In the genomic region with DNA sequence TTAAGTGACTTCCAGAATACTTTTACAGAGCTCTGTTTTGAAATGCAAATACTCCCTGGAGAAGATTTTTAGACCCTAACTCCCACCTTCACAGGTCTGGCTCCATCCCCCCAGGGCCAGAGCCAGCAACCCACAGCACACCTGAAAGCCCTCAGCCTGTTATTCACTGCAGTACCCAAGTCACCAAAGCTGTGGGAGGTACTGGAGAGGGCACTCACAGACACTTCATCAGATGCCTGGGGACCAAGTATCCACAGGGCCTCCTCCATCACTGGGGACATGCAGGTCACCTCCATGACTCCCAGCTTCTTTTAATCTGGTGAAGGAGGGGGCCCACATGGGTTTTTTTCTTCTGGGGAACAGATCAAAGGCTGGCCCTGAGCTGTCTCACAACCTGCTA, we compare ENCODE assay signal across 11 mouse cellular contexts. TPM values are rescaled to one million over a fixed set of nuclear protein-coding genes. Genes with fewer than 3 reads are reported as not detected.
DNase-seq lines count a peak whose midpoint lies in the region; ATAC-seq and TF ChIP-seq lines count a peak whose summit lies in the region.
"Had no signal": no experiment of that assay in that cellular context is flagged by ENCODE, and none has a peak within 500 bp of the region (broad histone marks: within the 10 kb centered on the region; RNA-seq: fewer than 3 reads in every experiment).

No protein-coding gene starts in this region.

- H3K27ac ChIP-seq in kidney, embryonic 14.5 days (ENCODE audit: low read depth, low read length) = peak overlapping the region; percentile 65; the same call in 1 of the 2 replicates
- H3K27ac ChIP-seq in forebrain, embryonic 10.5 days = peak overlapping the region; percentile 88
- H3K27ac ChIP-seq in forebrain, postnatal 0 days (ENCODE audit: low read depth, low read length) = peak overlapping the region; percentile 79
- H3K27ac ChIP-seq in midbrain, embryonic 12.5 days (replicated peaks) = peak overlapping the region; percentile 79
- H3K27ac ChIP-seq: liver, embryonic 13.5 days had no signal

- H3K36me3 ChIP-seq in kidney, embryonic 14.5 days (ENCODE audit: control insufficient read depth, insufficient read depth, low read length) = no peaks in the 10 kb centered on the region
- H3K36me3 ChIP-seq in forebrain, embryonic 10.5 days (replicated peaks) = no peaks in the 10 kb centered on the region
- no peaks in the 10 kb centered on the region for H3K36me3 ChIP-seq in forebrain, postnatal 0 days (ENCODE audit: insufficient read depth)
- no peaks in the 10 kb centered on the region for H3K36me3 ChIP-seq in midbrain, embryonic 12.5 days
- H3K36me3 ChIP-seq: liver, embryonic 13.5 days had no signal

- no peak overlapping the region for H3K9ac ChIP-seq in kidney, embryonic 14.5 days (ENCODE audit: low read depth, low read length)
- H3K9ac ChIP-seq in forebrain, postnatal 0 days = no peak overlapping the region
- H3K9ac ChIP-seq in midbrain, embryonic 12.5 days (replicated peaks) = no peak overlapping the region
- H3K9ac ChIP-seq: liver, embryonic 13.5 days had no signal

- no peaks in the 10 kb centered on the region for H3K9me3 ChIP-seq in kidney, embryonic 14.5 days (ENCODE audit: control insufficient read depth, low read length)
- no peaks in the 10 kb centered on the region for H3K9me3 ChIP-seq in forebrain, embryonic 10.5 days
- H3K9me3 ChIP-seq in forebrain, postnatal 0 days (ENCODE audit: low read length) = no peaks in the 10 kb centered on the region
- H3K9me3 ChIP-seq in midbrain, embryonic 12.5 days = no peaks in the 10 kb centered on the region
- H3K9me3 ChIP-seq: liver, embryonic 13.5 days; megakaryocyte, embryonic 14.5 days had no signal

- no peaks in the 10 kb centered on the region for H3K27me3 ChIP-seq in kidney, embryonic 14.5 days (ENCODE audit: control insufficient read depth, insufficient read depth, low read length)
- peaks cover 23% of the 10 kb centered on the region for H3K27me3 ChIP-seq in forebrain, embryonic 10.5 days (ENCODE audit: poor library complexity, severe bottlenecking)
- no peaks in the 10 kb centered on the region for H3K27me3 ChIP-seq in forebrain, postnatal 0 days (ENCODE audit: insufficient read depth, low read length)
- peaks cover 11% of the 10 kb centered on the region; the same call in 1 of the 2 replicates for H3K27me3 ChIP-seq in midbrain, embryonic 12.5 days
- H3K27me3 ChIP-seq: liver, embryonic 13.5 days had no signal

- H3K4me1 ChIP-seq in kidney, embryonic 14.5 days (ENCODE audit: control insufficient read depth, insufficient read depth, low read length) = peaks cover 52% of the 10 kb centered on the region
- peaks cover 73% of the 10 kb centered on the region for H3K4me1 ChIP-seq in forebrain, embryonic 10.5 days
- H3K4me1 ChIP-seq in forebrain, postnatal 0 days (ENCODE audit: insufficient read depth) = peaks cover 25% of the 10 kb centered on the region
- H3K4me1 ChIP-seq in midbrain, embryonic 12.5 days = peaks cover 57% of the 10 kb centered on the region
- H3K4me1 ChIP-seq: liver, embryonic 13.5 days had no signal

- no peak for DNase-seq in kidney, postnatal 14 days
- DNase-seq in forebrain, embryonic 10.5 days (ENCODE audit: extremely low spot score, low spot score) = no peak
- DNase-seq in forebrain, postnatal 0 days = no peak
- DNase-seq in cerebellum, adult 18-20 months = no peak
- no peak for DNase-seq in layer of hippocampus, postnatal 25 days (ENCODE audit: extremely low spot score in 1 of 2, low spot score in 1 of 2)
- DNase-seq: cerebellum, adult 9-11 months; liver, embryonic 13.5 days had no signal

- TF ChIP-seq CTCF in forebrain, postnatal 0 days (IDR thresholded peaks at IDR 0.05; ENCODE audit: low read depth) = no peak

- ATAC-seq in kidney, embryonic 14.5 days (ENCODE audit: low FRiP score, low TSS enrichment) = no peak
- ATAC-seq in forebrain, postnatal 0 days = no peak
- 0 out of 2 replicates have a peak, but pooled peaks have one; percentile 20 for ATAC-seq in midbrain, embryonic 12.5 days (ENCODE audit: low FRiP score, low read depth)
- ATAC-seq: CD4-positive, CD25-positive, alpha-beta regulatory T cell, adult 4 months had no signal

- H3K4me2 ChIP-seq in kidney, embryonic 14.5 days (replicated peaks; ENCODE audit: low read depth, low read length) = no peak overlapping the region
- no peak overlapping the region for H3K4me2 ChIP-seq in forebrain, postnatal 0 days (ENCODE audit: low read depth)
- no peak overlapping the region for H3K4me2 ChIP-seq in midbrain, embryonic 12.5 days (replicated peaks)
- H3K4me2 ChIP-seq: liver, embryonic 13.5 days had no signal

- no peak overlapping the region for H3K4me3 ChIP-seq in kidney, embryonic 14.5 days (ENCODE audit: low read length)
- no peak overlapping the region for H3K4me3 ChIP-seq in forebrain, embryonic 10.5 days
- H3K4me3 ChIP-seq in forebrain, postnatal 0 days (ENCODE audit: low read depth, low read length) = no peak overlapping the region
- H3K4me3 ChIP-seq in midbrain, embryonic 12.5 days = no peak overlapping the region
- H3K4me3 ChIP-seq: liver, embryonic 13.5 days; megakaryocyte, embryonic 14.5 days had no signal

RNA-seq across cellular contexts. Expression of a gene that starts 40.2 kb away (rescaled TPM):
- polyA plus RNA-seq in kidney, embryonic 14.5 days (2014; fragmentation: Nextera tagmentation; extraction: Ambion mirVana) = 6.8 and 8.8 TPM in 2 replicates
- 2.4 and 2.6 TPM in 2 replicates for polyA plus RNA-seq in forebrain, embryonic 10.5 days (2016; fragmentation: Nextera tagmentation; extraction: Ambion mirVana)
- total RNA-seq in forebrain, postnatal 0 days (2014; rRNA removed) = 6.5 and 13.0 TPM in 2 replicates
- 0.62 and 0.97 TPM in 2 replicates for polyA plus RNA-seq in forebrain, postnatal 0 days (2015; fragmentation: Nextera tagmentation; extraction: Ambion mirVana)
- polyA plus RNA-seq in midbrain, embryonic 12.5 days (2016; fragmentation: Nextera tagmentation; extraction: Ambion mirVana) = 3.4 and 4.1 TPM in 2 replicates
- total RNA-seq in layer of hippocampus, postnatal 25 days (2021) = 1 to 10 TPM; 4.5 to 6.1 TPM
